Mouse (Mus musculus) adrenal gland, adult 8-10 months (tissue): ENCODE results near the gene Olfr1375. TPM values are rescaled to one million over a fixed set of nuclear protein-coding genes. Genes with fewer than 3 reads are reported as not detected.
"Not testable (repeated sequence)": the region's sequence is repeated elsewhere in the genome, so short reads cannot be mapped to it uniquely, and the experiment has no call there.

ENCODE experiments used
- DNase-seq: peaks from one replicate; pipeline ENCODE4 v3.0.0; 2022
- total RNA-seq, 4 experiments: library from RNA; stranded (reverse); gene quantifications; 2 replicates each; pipeline ENCODE4 v1.2.4; 2022

The Olfr1375 gene
- total RNA-seq = not detected

- not testable (repeated sequence) for DNase-seq
These were observed at the start of gene Olfr1375 for GRCm38 (mm10) chr11:51047809-51048208. TSS of gene Olfr1375 (plus strand) at chr11:51048109.

GRCm38 (mm10) chr11:51003296-51003695 is 44.6 kb upstream of the Olfr1375 start, which contains the start of gene Olfr51:
TSS of gene Olfr51 (plus strand) at chr11:51003596.
- no peak for DNase-seq

GRCm38 (mm10) chr11:51011821-51012220 is 36.1 kb upstream of the Olfr1375 start:
- DNase-seq = peak; percentile 93

GRCm38 (mm10) chr11:51013936-51014335 is 34.0 kb upstream of the Olfr1375 start, which contains the start of gene Olfr54:
TSS of gene Olfr54 (plus strand) at chr11:51014236.
- no peak for DNase-seq

- no peak for DNase-seq
These were observed 31.6 kb upstream of the Olfr1375 start for GRCm38 (mm10) chr11:51016341-51016740.

- DNase-seq = not testable (repeated sequence)
These were observed 21.1 kb upstream of the Olfr1375 start for GRCm38 (mm10) chr11:51026811-51027210.

GRCm38 (mm10) chr11:51029381-51029780 is 18.5 kb upstream of the Olfr1375 start:
- not testable (repeated sequence) for DNase-seq

GRCm38 (mm10) chr11:51030225-51030624 is 17.7 kb upstream of the Olfr1375 start:
- DNase-seq = no peak

GRCm38 (mm10) chr11:51032851-51033250 is 15.1 kb upstream of the Olfr1375 start:
- DNase-seq = no peak

GRCm38 (mm10) chr11:51034141-51034540 is 13.8 kb upstream of the Olfr1375 start:
- DNase-seq = not testable (repeated sequence)

GRCm38 (mm10) chr11:51035951-51036350 is 12.0 kb upstream of the Olfr1375 start:
- peak; percentile 85 for DNase-seq

- not testable (repeated sequence) for DNase-seq
These were observed 3.1 kb upstream of the Olfr1375 start for GRCm38 (mm10) chr11:51044776-51045175.

GRCm38 (mm10) chr11:51051678-51052077 is 3.8 kb downstream of the Olfr1375 start:
- no peak for DNase-seq

- DNase-seq = no peak
These were observed 5.3 kb downstream of the Olfr1375 start for GRCm38 (mm10) chr11:51053230-51053629.

- peak; percentile 60 for DNase-seq
These were observed 11.3 kb downstream of the Olfr1375 start, which contains the start of gene Zfp354a for GRCm38 (mm10) chr11:51059151-51059571. TSS of gene Zfp354a (plus strand) at chr11:51059257.

- DNase-seq = no peak
These were observed 11.7 kb downstream of the Olfr1375 start for GRCm38 (mm10) chr11:51059640-51060039.

GRCm38 (mm10) chr11:51060981-51061380 is 13.1 kb downstream of the Olfr1375 start:
- no peak for DNase-seq

- no peak for DNase-seq
These were observed 15.4 kb downstream of the Olfr1375 start for GRCm38 (mm10) chr11:51063276-51063675.

- no peak for DNase-seq
These were observed 15.9 kb downstream of the Olfr1375 start for GRCm38 (mm10) chr11:51063841-51064240.

- DNase-seq = no peak
These were observed 36.6 kb downstream of the Olfr1375 start for GRCm38 (mm10) chr11:51084527-51084926.

- DNase-seq = no peak
These were observed 37.4 kb downstream of the Olfr1375 start for GRCm38 (mm10) chr11:51085269-51085668.
